Mouse (Mus musculus) forebrain, embryonic 10.5 days (tissue): ENCODE measurements around the gene Ldah. TPM values are rescaled to one million over a fixed set of nuclear protein-coding genes. Genes with fewer than 3 reads are reported as not detected.

Experiments used
- DNase-seq: peaks from one replicate; pipeline ENCODE4 v3.0.0-alpha.2; 2017; ENCODE audit warnings: low spot score; ENCODE audit errors: extremely low spot score
- H3K27ac ChIP-seq: fragments of 300-500 bp; sonication (generic); 2 replicates; pipeline ENCODE4 v1.5.1; 2016; ENCODE audit warnings: mild to moderate bottlenecking
- H3K27me3 ChIP-seq: fragments of 300-500 bp; sonication (generic); 2 replicates; pipeline ENCODE4 v1.6.1; 2016; ENCODE audit warnings: mild to moderate bottlenecking; ENCODE audit not compliant: poor library complexity, severe bottlenecking
- H3K36me3 ChIP-seq: fragments of 300-500 bp; sonication (generic); replicated peaks from 2 replicates; pipeline ENCODE4 v1.6.1; 2016; ENCODE audit warnings: mild to moderate bottlenecking, moderate library complexity
- H3K4me1 ChIP-seq: fragments of 300-500 bp; sonication (generic); 2 replicates; pipeline ENCODE4 v1.6.1; 2016
- H3K4me3 ChIP-seq: fragments of 300-500 bp; sonication (generic); 2 replicates; pipeline ENCODE4 v1.5.1; 2016; ENCODE audit warnings: mild to moderate bottlenecking, moderate library complexity
- H3K9me3 ChIP-seq: fragments of 300-500 bp; sonication (generic); 2 replicates; pipeline ENCODE4 v1.6.1; 2016; ENCODE audit warnings: mild to moderate bottlenecking, moderate library complexity
- WGBS: fragments of 180-500 bp; shearing (Covaris S2); methylation state at CpG from one replicate; pipeline ENCODE4 v1.1.7; 2016; 5-methylcytosine and 5-hydroxymethylcytosine counted together
- polyA plus RNA-seq: library from polyadenylated mRNA; unstranded; fragments of >200 nt; fragmentation: Nextera tagmentation; extraction: Ambion mirVana; gene quantifications from 2 replicates; pipeline ENCODE4 v1.2.1, GENCODE M21; 2016

Ldah gene
- polyA plus RNA-seq, 1 experiment from 2014 or later, result 70.4 TPM

- 32% methylated on average over 17 of the region's 17 CpGs for WGBS
- DNase-seq, result peak; percentile 96
- H3K4me1 ChIP-seq, result peaks cover 20% of the 10 kb centered on the region
- no peaks in the 10 kb centered on the region for H3K27me3 ChIP-seq
- no peak overlapping the region for H3K4me3 ChIP-seq
- no peaks in the 10 kb centered on the region for H3K9me3 ChIP-seq
- peak overlapping the region; percentile 84 for H3K27ac ChIP-seq
- peaks cover 36% of the 10 kb centered on the region for H3K36me3 ChIP-seq
These were observed 119.1 kb downstream of the Ldah start for GRCm38 (mm10) chr12:8326825-8327674.

- H3K9me3 ChIP-seq, result no peaks in the 10 kb centered on the region
These were observed 119.8 kb downstream of the Ldah start for GRCm38 (mm10) chr12:8327675-8328053.

GRCm38 (mm10) chr12:8329236-8329635, 121.3 kb downstream of the Ldah start:
- Histone ChIP-seq H3K27me3 (no peaks in the 10 kb centered on the region), H3K9me3 (no peaks in the 10 kb centered on the region), H3K4me3 (no peak overlapping the region), H3K4me1 (peaks cover 25% of the 10 kb centered on the region), H3K27ac (0 out of 2 replicates have a peak overlapping the region, but pooled peaks have one; percentile 84), H3K36me3 (peaks cover 29% of the 10 kb centered on the region)
- no peak for DNase-seq
- 88% methylated on average over 7 of the region's 7 CpGs for WGBS

More at GRCm38 (mm10) chr12:8327675-8328053, 119.8 kb downstream of the Ldah start:
- Histone ChIP-seq H3K27ac (peak overlapping the region; percentile 84), H3K27me3 (no peaks in the 10 kb centered on the region), H3K4me3 (no peak overlapping the region), H3K4me1 (peaks cover 25% of the 10 kb centered on the region), H3K36me3 (peaks cover 36% of the 10 kb centered on the region)
- no peak for DNase-seq
- WGBS, result 86% methylated on average over 1 of the region's 1 CpGs

- no peaks in the 10 kb centered on the region for H3K9me3 ChIP-seq
- H3K36me3 ChIP-seq, result peaks cover 37% of the 10 kb centered on the region
- H3K27me3 ChIP-seq, result no peaks in the 10 kb centered on the region
- no peak overlapping the region for H3K4me3 ChIP-seq
- H3K4me1 ChIP-seq, result peaks cover 25% of the 10 kb centered on the region
- DNase-seq, result no peak
- 0 out of 2 replicates have a peak overlapping the region, but pooled peaks have one; percentile 48 for H3K27ac ChIP-seq
- WGBS, result 86% methylated on average over 14 of the region's 14 CpGs
These were observed 123.7 kb downstream of the Ldah start for GRCm38 (mm10) chr12:8331489-8332173.

- DNase-seq, result no peak
- Histone ChIP-seq H3K4me3 (no peak overlapping the region), H3K27me3 (no peaks in the 10 kb centered on the region), H3K4me1 (peaks cover 21% of the 10 kb centered on the region), H3K9me3 (no peaks in the 10 kb centered on the region), H3K36me3 (peaks cover 42% of the 10 kb centered on the region), H3K27ac (peak overlapping the region; percentile 66)
- 81% methylated on average over 5 of the region's 5 CpGs for WGBS
These were observed 124.3 kb downstream of the Ldah start for GRCm38 (mm10) chr12:8332174-8332542.

GRCm38 (mm10) chr12:8333617-8334016, 125.7 kb downstream of the Ldah start:
- no peaks in the 10 kb centered on the region for H3K9me3 ChIP-seq
- H3K4me3 ChIP-seq, result no peak overlapping the region
- H3K27ac ChIP-seq, result peak overlapping the region; percentile 5; the same call in 1 of the 2 replicates
- no peaks in the 10 kb centered on the region for H3K27me3 ChIP-seq
- peaks cover 47% of the 10 kb centered on the region for H3K36me3 ChIP-seq
- peaks cover 25% of the 10 kb centered on the region for H3K4me1 ChIP-seq
- 90% methylated on average over 8 of the region's 8 CpGs for WGBS
- no peak for DNase-seq

- Histone ChIP-seq H3K27me3 (no peaks in the 10 kb centered on the region), H3K4me3 (no peak overlapping the region), H3K4me1 (peaks cover 31% of the 10 kb centered on the region), H3K36me3 (peaks cover 46% of the 10 kb centered on the region), H3K27ac (no peak overlapping the region), H3K9me3 (no peaks in the 10 kb centered on the region)
- WGBS, result 90% methylated on average over 4 of the region's 4 CpGs
- DNase-seq, result no peak
These were observed 126.4 kb downstream of the Ldah start for GRCm38 (mm10) chr12:8334261-8334660.

Other genes starting within 250 kb of the Ldah start
- gene Apob, start 230.5 kb upstream of the Ldah start, polyA plus RNA-seq, result 0.06 and 0.09 TPM in 2 replicates
- 0.11 TPM in 1 of 2 replicates, not detected in the other for gene Gdf7, start 93.8 kb downstream of the Ldah start, polyA plus RNA-seq
- gene Hs1bp3, start 105.3 kb downstream of the Ldah start, polyA plus RNA-seq, result 15.3 and 17.8 TPM in 2 replicates